Mouse (Mus musculus) liver, adult 2 months (tissue): ENCODE measurements at regions not wholly inside any gene's neighbourhood (a gene's known extent, or its start where the extent isn't known, plus 50 kb on each side); places are given as distances from the start of the nearest gene placed in this dataset.

Source experiments
- DNase-seq: peaks from one replicate; pipeline ENCODE4 v3.0.0-alpha.2; 2011; ENCODE audit warnings: low read depth, low spot score; ENCODE audit errors: extremely low read depth
- H3K27ac ChIP-seq: fragments of 200-500 bp; replicated peaks from 2 replicates; pipeline ENCODE4 v1.5.1; 2012; ENCODE audit warnings: low read depth, mild to moderate bottlenecking, control low read depth, inconsistent platforms, low read length; ENCODE audit not compliant: insufficient read depth
- H3K27me3 ChIP-seq: fragments of 200-500 bp; 2 replicates; pipeline ENCODE4 v1.6.1; 2012; ENCODE audit warnings: mild to moderate bottlenecking, moderate library complexity, low read length, inconsistent platforms; ENCODE audit not compliant: control insufficient read depth, insufficient read depth
- H3K36me3 ChIP-seq: fragments of 200-500 bp; 2 replicates; pipeline ENCODE4 v1.6.1; 2012; ENCODE audit warnings: low read length, inconsistent platforms; ENCODE audit not compliant: control insufficient read depth, insufficient read depth
- H3K4me1 ChIP-seq: fragments of 200-500 bp; 2 replicates; pipeline ENCODE4 v1.6.1; 2011; ENCODE audit warnings: low read length; ENCODE audit not compliant: control insufficient read depth, insufficient read depth
- H3K4me3 ChIP-seq: fragments of 200-500 bp; 2 replicates; pipeline ENCODE4 v1.5.1; 2011; ENCODE audit warnings: low read depth, mild to moderate bottlenecking, control low read depth, low read length, moderate library complexity; ENCODE audit not compliant: insufficient read depth
- H3K79me2 ChIP-seq: fragments of 200-500 bp; 2 replicates; pipeline ENCODE4 v1.6.1; 2012; ENCODE audit warnings: inconsistent platforms, mild to moderate bottlenecking, low read length, moderate library complexity; ENCODE audit not compliant: control insufficient read depth, insufficient read depth
- H3K9ac ChIP-seq: fragments of 200-500 bp; 2 replicates; pipeline ENCODE4 v1.6.1; 2012; ENCODE audit warnings: low read depth, mild to moderate bottlenecking, control low read depth, inconsistent platforms, low read length
- CTCF ChIP-seq: fragments of 200-500 bp; IDR thresholded peaks from 2 replicates; pipeline ENCODE4 v1.5.1; 2011; ENCODE audit warnings: low read depth, low read length, control low read depth
- POLR2A ChIP-seq: fragments of 200-500 bp; IDR thresholded peaks from 2 replicates; pipeline ENCODE4 v1.6.1; 2011; ENCODE audit warnings: low read length, control low read depth; ENCODE audit not compliant: insufficient read depth; ENCODE audit errors: extremely low read depth
- WGBS: fragments of 180-500 bp; shearing (Covaris S2); methylation state at CpG from one replicate; pipeline ENCODE4 v1.1.7; 2018; 5-methylcytosine and 5-hydroxymethylcytosine counted together

GRCm38 (mm10) chr7:36061679-36062078, 258.9 kb upstream of the Zfp507 start:
- Histone ChIP-seq H3K4me3 (no peak overlapping the region), H3K36me3 (no peaks in the 10 kb centered on the region), H3K27me3 (no peaks in the 10 kb centered on the region), H3K9ac (no peak overlapping the region), H3K79me2 (no peaks in the 10 kb centered on the region), H3K4me1 (no peaks in the 10 kb centered on the region), H3K27ac (no peak overlapping the region)
- TF ChIP-seq POLR2A (no peak), CTCF (no peak)
- WGBS, result 83% methylated on average over 4 of the region's 4 CpGs
- DNase-seq, result no peak

GRCm38 (mm10) chr7:36060426-36060825, 257.6 kb upstream of the Zfp507 start:
- WGBS, result 69% methylated on average over 4 of the region's 4 CpGs
- Histone ChIP-seq H3K79me2 (no peaks in the 10 kb centered on the region), H3K27me3 (no peaks in the 10 kb centered on the region), H3K4me3 (no peak overlapping the region), H3K9ac (no peak overlapping the region), H3K27ac (no peak overlapping the region), H3K36me3 (no peaks in the 10 kb centered on the region), H3K4me1 (no peaks in the 10 kb centered on the region)
- TF ChIP-seq CTCF, result no peak
- TF ChIP-seq POLR2A, result no peak
- DNase-seq, result no peak

GRCm38 (mm10) chr7:36046053-36046452, 243.2 kb upstream of the Zfp507 start:
- WGBS, result 78% methylated on average over 8 of the region's 8 CpGs
- TF ChIP-seq CTCF, result no peak
- no peak for TF ChIP-seq POLR2A
- H3K4me3 ChIP-seq, result no peak overlapping the region
- no peaks in the 10 kb centered on the region for H3K27me3 ChIP-seq
- DNase-seq, result no peak
- no peak overlapping the region for H3K27ac ChIP-seq
- no peaks in the 10 kb centered on the region for H3K36me3 ChIP-seq
- no peaks in the 10 kb centered on the region for H3K79me2 ChIP-seq
- H3K9ac ChIP-seq, result no peak overlapping the region
- H3K4me1 ChIP-seq, result no peaks in the 10 kb centered on the region

GRCm38 (mm10) chr7:36031881-36032280, 229.1 kb upstream of the Zfp507 start:
- H3K36me3 ChIP-seq, result no peaks in the 10 kb centered on the region
- DNase-seq, result no peak
- 91% methylated on average over 3 of the region's 3 CpGs for WGBS
- H3K79me2 ChIP-seq, result no peaks in the 10 kb centered on the region
- no peak for TF ChIP-seq POLR2A
- no peak for TF ChIP-seq CTCF
- H3K27ac ChIP-seq, result no peak overlapping the region
- no peaks in the 10 kb centered on the region for H3K4me1 ChIP-seq
- no peaks in the 10 kb centered on the region for H3K27me3 ChIP-seq
- no peak overlapping the region for H3K4me3 ChIP-seq
- H3K9ac ChIP-seq, result no peak overlapping the region

DNA sequence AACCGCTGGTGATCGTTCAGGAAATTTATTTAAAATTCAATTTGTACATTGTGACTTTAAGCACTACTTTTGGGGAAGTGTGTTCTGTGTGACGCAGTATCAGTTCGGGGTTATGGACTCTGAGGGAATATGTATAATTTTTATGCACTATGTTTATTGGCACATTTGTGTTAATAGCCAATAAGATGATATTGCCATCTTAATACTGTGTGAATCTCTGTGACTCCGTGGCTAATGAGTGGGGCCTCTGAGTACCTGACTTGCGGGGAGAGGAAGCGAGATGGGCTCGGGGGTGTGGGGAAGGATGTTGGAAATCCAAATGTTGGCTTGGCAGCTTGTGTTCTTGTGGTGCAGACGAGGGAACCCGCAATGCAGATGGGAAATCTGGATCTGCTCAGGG, 220.2 kb upstream of the Zfp507 start:
- H3K4me1 ChIP-seq, result no peaks in the 10 kb centered on the region
- no peak overlapping the region for H3K9ac ChIP-seq
- TF ChIP-seq POLR2A (no peak), CTCF (no peak)
- no peaks in the 10 kb centered on the region for H3K79me2 ChIP-seq
- WGBS, result 89% methylated on average over 10 of the region's 10 CpGs
- no peaks in the 10 kb centered on the region for H3K27me3 ChIP-seq
- no peak overlapping the region for H3K27ac ChIP-seq
- no peak overlapping the region for H3K4me3 ChIP-seq
- H3K36me3 ChIP-seq, result no peaks in the 10 kb centered on the region
- DNase-seq, result no peak

- no peak for DNase-seq
- no peak overlapping the region for H3K9ac ChIP-seq
- no peaks in the 10 kb centered on the region for H3K4me1 ChIP-seq
- no peak overlapping the region for H3K4me3 ChIP-seq
- no peaks in the 10 kb centered on the region for H3K79me2 ChIP-seq
- WGBS, result 77% methylated on average over 6 of the region's 6 CpGs
- TF ChIP-seq POLR2A (no peak), CTCF (no peak)
- H3K36me3 ChIP-seq, result no peaks in the 10 kb centered on the region
- H3K27me3 ChIP-seq, result no peaks in the 10 kb centered on the region
- H3K27ac ChIP-seq, result no peak overlapping the region
These were observed 219.7 kb upstream of the Zfp507 start for GRCm38 (mm10) chr7:36022489-36022888.
